Mouse (Mus musculus) lung, adult 18-20 months (tissue): ENCODE data around the gene Rnf123.

Experiments used
- DNase-seq, 2 experiments: peaks; one replicate each; pipeline ENCODE4 v3.0.0; 2022; ENCODE audit warnings: mixed read lengths in 2 of 2

Rnf123 gene

GRCm38 (mm10) chr9:108104766-108105548 lies 21.8 kb upstream of the Rnf123 start:
- no peak for DNase-seq

GRCm38 (mm10) chr9:108099619-108100018 lies 16.5 kb upstream of the Rnf123 start:
- DNase-seq = no peak

- DNase-seq = no peak
Observed at GRCm38 (mm10) chr9:108095949-108096712, 13.0 kb upstream of the Rnf123 start.

GRCm38 (mm10) chr9:108095518-108095917 lies 12.4 kb upstream of the Rnf123 start:
- peak; percentile 42 to 70 for DNase-seq

GRCm38 (mm10) chr9:108094998-108095411 lies 11.9 kb upstream of the Rnf123 start:
- DNase-seq = peak in 1 of 2 experiments; percentile 34

- peak; percentile 96 to 97 for DNase-seq
Observed at GRCm38 (mm10) chr9:108094184-108094941, 11.2 kb upstream of the Rnf123 start, which contains the start of gene Apeh. Gene Apeh (minus strand): TSS chr9:108094606.

GRCm38 (mm10) chr9:108093586-108093985 lies 10.4 kb upstream of the Rnf123 start:
- DNase-seq = no peak

GRCm38 (mm10) chr9:108090611-108091120 lies 7.5 kb upstream of the Rnf123 start:
- no peak for DNase-seq

GRCm38 (mm10) chr9:108085261-108085660 lies 2.1 kb upstream of the Rnf123 start:
- no peak for DNase-seq

GRCm38 (mm10) chr9:108083561-108083960 lies 415 bp upstream of the Rnf123 start:
- no peak for DNase-seq

GRCm38 (mm10) chr9:108082549-108082948 lies 597 bp downstream of the Rnf123 start:
- no peak for DNase-seq

GRCm38 (mm10) chr9:108080168-108080567 lies 3.0 kb downstream of the Rnf123 start, which contains the start of gene Mst1:
Gene Mst1 (plus strand): TSS chr9:108080436.
- peak in 1 of 2 experiments; percentile 22 for DNase-seq

GRCm38 (mm10) chr9:108073141-108073930 lies 9.8 kb downstream of the Rnf123 start:
- no peak for DNase-seq

GRCm38 (mm10) chr9:108072481-108072924 lies 10.6 kb downstream of the Rnf123 start:
- DNase-seq = no peak

GRCm38 (mm10) chr9:108071801-108072200 lies 11.3 kb downstream of the Rnf123 start:
- DNase-seq = no peak

GRCm38 (mm10) chr9:108069529-108069928 lies 13.6 kb downstream of the Rnf123 start:
- DNase-seq = no peak

- no peak for DNase-seq
Observed at GRCm38 (mm10) chr9:108069007-108069406, 14.1 kb downstream of the Rnf123 start.

- DNase-seq = peak; percentile 76 to 82
Observed at GRCm38 (mm10) chr9:108067900-108068299, 15.2 kb downstream of the Rnf123 start.

- no peak for DNase-seq
Observed at GRCm38 (mm10) chr9:108067199-108067598, 15.9 kb downstream of the Rnf123 start.

GRCm38 (mm10) chr9:108065491-108066011 lies 17.6 kb downstream of the Rnf123 start:
- DNase-seq = peak; percentile 51

- DNase-seq = no peak
Observed at GRCm38 (mm10) chr9:108063361-108063760, 19.8 kb downstream of the Rnf123 start.

- DNase-seq = no peak
Observed at GRCm38 (mm10) chr9:108062142-108062541, 21.0 kb downstream of the Rnf123 start.
